Mouse (Mus musculus) monocyte, adult 5-6 weeks (primary cell): Measurements from ENCODE around the gene Slc25a17. TPM values are rescaled to one million over a fixed set of nuclear protein-coding genes. Genes with fewer than 3 reads are reported as not detected.

Source experiments
- ATAC-seq: fragments of 153-309, 156-312 bp; replicated peaks from 2 replicates; pipeline ENCODE4 v1.8.0; 2017; ENCODE audit warnings: mild to moderate bottlenecking; ENCODE audit not compliant: low TSS enrichment, insufficient number of reproducible peaks, severe bottlenecking, poor library complexity, low FRiP score
- total RNA-seq: library from RNA; stranded (forward); fragments of 200-1000, 200-491, 200-594 nt; gene quantifications from 3 replicates; pipeline ENCODE4 v1.2.3, GENCODE M21; 2017

Gene Slc25a17
- total RNA-seq, 1 experiment from 2014 or later = 45.1 TPM

GRCm38 (mm10) chr15:81310353-81310752 is 50.3 kb downstream of the Slc25a17 start:
- ATAC-seq = no peak

DNA sequence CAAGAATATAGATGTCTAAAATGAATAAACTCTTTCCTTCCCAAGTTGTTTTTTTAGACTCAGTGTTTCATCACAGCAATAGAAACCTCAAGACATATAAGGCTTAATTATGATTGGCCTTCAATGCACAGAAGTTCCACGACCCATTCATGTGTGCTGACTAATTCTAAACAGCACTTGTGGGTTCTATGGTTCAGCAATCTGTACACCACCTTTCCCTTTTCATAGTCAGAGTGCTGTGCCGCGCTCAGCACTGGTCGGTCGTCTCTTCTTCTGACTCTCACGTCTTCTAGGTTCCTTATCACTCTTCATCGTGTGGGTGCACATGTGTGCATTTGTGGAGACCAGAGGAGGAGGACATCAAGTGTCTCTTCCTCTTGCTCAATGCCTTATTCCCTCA is 52.6 kb downstream of the Slc25a17 start:
- ATAC-seq = no peak

GRCm38 (mm10) chr15:81306501-81306900 is 54.1 kb downstream of the Slc25a17 start:
- ATAC-seq = no peak

DNA sequence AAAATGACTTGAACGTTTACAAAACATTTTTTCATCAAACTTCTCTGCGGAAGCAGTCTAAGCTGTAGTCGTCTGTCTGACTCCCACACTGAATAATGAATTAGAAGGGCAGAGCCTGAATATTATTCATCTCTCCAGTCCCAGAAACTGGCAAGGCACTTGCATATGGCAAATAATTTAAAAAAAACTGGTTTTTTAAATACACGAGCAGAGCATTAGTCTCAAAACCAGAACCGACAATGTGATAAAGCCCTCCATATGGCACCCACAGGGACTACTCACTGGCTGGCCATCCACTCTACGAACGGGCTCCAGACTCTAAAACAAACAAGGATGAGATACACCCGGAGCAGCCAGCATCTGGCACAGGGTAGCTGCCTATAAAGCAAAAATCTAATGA is 55.6 kb downstream of the Slc25a17 start:
- no peak for ATAC-seq

- no peak for ATAC-seq
These were observed 56.6 kb downstream of the Slc25a17 start for GRCm38 (mm10) chr15:81304006-81304405.

DNA sequence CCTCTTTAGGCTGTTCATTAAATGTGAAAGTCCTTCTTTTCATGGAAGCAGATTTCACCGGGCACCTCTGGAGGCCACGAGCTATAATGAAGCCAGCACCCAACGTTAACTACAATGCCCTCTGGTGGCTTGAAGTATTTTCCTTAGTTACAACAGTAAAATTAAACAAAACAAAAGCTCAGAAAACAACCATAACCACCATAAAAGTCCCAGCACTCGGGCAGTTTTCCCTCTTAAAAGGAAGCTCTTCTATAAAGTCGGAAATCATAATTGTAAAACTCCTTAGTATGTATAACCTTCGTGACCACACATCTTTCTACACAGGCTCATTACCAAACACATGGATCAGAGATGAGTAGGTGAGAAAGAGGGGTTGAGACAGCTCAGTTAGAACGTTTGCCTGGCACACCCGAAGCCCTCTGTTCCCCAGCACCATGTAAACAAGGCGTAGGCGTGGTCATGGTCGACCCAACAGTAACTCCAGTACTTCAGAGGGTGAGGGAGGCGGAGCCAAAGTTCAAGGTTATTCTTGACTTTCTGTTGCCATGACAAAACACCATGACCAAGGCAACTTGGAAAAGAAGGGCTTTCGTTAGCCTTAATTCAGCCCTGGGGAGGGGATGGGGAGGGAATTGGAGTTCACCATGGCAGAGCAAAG is 58.3 kb downstream of the Slc25a17 start:
- no peak for ATAC-seq

DNA sequence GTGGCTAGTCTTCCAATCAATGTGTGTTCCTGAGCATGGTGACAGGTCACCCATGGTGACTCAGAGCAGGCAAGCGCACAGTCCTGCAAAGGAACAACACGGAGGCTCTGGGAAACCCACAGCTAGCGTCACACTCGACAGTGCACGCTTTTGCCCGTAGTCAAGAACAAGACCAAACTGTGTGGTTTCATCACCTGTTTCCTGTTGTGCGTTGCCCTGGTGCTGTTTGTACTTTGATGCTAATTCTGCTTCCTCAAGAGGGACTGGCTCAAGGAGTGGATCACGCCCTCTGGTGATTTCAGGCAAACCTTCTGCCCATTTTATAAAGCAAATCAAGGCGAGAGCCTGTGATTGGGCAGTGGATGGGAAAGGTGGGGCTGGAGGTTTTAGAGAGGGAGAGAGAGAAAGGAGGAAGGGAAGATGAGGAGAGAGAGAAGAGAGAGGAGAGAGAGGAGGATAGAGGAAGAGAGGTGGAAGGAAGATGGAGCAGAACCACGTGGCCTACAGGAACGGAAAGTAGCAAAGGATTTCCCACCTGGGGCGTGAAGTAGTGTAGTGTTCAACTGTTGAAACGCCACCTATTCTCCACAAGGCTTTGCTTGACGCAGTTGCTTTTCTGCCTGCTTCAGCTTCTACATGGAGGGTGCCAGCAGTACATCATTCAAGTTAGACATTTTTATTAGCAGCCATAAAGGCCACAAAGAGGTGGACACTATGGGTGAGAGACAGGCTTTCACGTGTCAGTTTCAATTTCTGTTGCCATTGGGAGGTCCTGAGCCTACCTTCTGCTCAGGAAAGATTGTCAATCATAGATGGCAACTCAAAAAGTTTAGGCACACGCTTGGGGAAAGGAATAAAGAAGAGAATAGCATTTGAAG is 59.2 kb downstream of the Slc25a17 start:
- ATAC-seq = peak; percentile 87

DNA sequence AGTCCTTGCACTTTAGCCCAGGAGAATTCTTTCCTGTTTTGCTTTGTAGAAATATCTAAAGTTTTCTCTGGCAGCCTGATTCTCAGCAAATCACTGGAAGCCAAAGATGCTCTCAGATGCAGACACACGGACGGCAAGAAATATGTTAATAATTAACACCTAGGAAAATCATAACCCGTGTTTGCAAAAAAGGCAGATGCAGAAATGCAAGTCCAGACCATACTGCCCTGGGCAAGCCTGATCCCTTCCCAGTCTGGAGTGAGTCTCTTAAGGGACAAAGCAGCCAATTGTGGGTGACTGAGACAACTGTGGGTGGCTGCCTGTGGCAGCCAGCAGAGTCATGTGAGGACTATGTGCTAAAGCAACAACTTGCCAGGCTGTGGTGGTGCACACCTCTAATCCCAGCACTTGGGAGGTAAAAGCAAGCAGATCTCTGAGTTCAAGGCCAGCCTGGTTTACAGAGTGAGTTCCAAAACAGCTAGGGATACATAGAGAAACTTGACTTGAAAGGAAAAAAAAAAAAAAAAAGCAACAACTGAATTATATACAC is 60.0 kb downstream of the Slc25a17 start:
- ATAC-seq = no peak

DNA sequence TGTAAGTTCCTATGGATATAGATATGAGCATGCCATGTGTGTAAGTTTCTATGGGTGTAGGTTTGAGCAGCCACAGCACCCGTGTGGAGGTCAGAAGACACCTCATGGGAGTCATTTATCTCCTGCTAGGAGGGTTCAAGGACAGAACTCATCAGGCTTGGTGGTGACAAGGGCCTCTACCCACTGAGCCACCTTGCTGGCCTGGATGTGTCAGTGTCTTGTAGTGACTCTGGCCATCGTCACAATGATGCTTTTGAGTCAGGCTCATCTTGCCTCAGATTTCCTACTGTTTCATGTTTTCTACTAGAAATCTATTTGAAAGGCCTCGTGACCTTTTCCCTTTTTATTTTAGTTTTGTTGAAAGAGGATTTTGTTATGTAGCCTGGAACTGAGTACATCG is 61.1 kb downstream of the Slc25a17 start:
- ATAC-seq = no peak

- ATAC-seq = no peak
These were observed 62.4 kb downstream of the Slc25a17 start for GRCm38 (mm10) chr15:81298213-81298612.

GRCm38 (mm10) chr15:81297543-81297942 is 63.1 kb downstream of the Slc25a17 start:
- no peak for ATAC-seq

DNA sequence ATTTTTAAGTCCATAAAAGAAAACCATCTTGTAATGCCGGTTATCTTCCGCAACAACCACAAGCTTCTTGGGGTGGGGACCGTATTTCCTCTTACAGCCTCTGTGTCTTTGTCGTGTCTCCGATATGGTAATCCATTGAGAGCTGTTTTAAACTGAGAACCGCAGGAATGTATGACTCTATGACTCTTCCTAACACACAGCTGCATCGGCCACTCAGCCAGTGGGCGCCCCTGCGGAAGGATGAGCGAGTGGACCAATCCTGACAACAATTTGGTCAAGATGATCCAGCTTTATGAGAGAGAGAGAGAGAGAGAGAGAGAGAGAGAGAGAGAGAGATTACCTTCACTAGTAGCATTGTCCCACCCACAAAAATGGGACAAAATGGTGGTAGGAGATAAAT is 65.7 kb downstream of the Slc25a17 start:
- no peak for ATAC-seq

DNA sequence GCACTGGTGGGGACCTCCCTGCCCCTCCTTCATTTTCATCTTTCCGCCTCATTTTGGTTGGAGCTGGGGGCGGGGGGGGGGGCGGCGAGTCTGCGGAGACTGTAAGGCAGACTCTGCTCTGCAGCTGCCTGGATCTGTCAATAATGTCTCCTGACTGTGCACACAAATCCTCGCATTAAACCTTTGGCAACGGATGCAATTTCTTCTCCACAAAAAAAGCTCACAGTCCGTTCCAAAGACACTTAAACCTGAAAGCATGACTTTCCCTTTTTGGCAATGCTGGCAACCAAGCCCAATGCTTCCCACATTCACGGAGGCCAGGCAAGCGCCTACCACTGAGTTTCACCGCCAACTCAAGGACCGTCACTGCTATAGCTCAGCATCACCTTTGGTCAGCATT is 66.2 kb downstream of the Slc25a17 start:
- ATAC-seq = no peak

- no peak for ATAC-seq
These were observed 69.9 kb downstream of the Slc25a17 start for GRCm38 (mm10) chr15:81290747-81291146.

GRCm38 (mm10) chr15:81290230-81290629 is 70.4 kb downstream of the Slc25a17 start:
- no peak for ATAC-seq

- ATAC-seq = no peak
These were observed 76.4 kb downstream of the Slc25a17 start for GRCm38 (mm10) chr15:81284121-81284734.

GRCm38 (mm10) chr15:81278699-81279098 is 81.9 kb downstream of the Slc25a17 start:
- no peak for ATAC-seq

DNA sequence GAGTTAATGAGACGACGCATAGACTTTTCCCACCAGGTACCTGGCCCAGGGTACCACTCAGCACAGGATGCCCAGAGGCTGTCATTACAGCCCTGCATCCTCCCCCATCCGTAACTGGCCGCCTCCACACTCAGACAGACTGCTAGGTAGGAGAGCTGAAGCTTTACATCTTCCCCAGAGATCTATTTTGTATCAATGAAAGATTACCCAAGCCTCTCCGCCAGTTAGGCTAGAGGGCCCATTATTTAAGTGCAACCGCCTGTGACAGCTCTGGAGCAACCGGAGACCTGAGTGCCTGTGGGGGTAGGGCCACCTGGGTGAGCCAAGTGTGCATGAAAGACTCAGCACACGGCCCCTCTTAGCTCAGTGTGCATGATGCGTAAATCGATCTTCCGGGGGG is 82.7 kb downstream of the Slc25a17 start:
- no peak for ATAC-seq

DNA sequence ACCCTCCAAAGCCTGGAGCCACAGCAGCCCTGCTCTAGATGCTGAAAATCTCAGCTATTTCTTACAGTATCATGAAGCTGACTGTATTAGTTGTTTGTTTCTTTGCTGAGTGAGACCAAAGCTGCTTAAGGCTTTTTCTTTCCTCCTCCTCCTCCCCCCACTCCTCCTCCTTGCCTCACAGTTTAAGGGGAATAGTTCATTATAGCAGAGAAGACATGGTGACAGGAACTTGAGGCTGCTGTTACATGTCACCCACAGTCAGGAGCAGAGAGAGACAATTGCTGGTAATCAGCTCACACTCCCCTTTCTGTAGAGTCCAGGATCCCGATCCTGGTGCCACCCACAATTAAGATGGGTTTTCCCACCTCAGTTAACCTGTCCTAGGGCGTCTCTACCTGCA is 87.3 kb downstream of the Slc25a17 start:
- no peak for ATAC-seq
